In the genomic region with DNA sequence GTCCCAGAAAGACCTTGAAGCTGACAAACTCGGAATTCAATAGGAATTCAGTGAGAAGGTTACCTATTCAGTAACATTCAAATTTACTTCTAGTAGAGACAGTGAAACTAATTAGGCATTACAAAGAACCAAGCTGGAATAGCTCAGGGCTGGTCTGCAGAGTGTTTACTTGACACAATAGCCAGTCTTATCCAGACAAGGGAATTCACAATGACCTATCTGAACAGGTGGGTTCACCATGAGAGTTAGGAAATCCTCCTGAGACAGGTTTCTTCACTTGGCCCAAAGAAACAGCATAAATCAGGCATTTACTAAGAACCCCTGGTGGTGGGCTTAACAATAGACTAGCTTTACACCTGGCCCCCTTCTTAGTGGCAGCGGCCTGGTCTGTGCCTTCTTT, we compare ENCODE assay signal across 10 mouse cellular contexts. TPM values are rescaled to one million over a fixed set of nuclear protein-coding genes. Genes with fewer than 3 reads are reported as not detected.
"Had no signal": no experiment of that assay in that cellular context is flagged by ENCODE, and none has a peak within 500 bp of the region (broad histone marks: within the 10 kb centered on the region; RNA-seq: fewer than 3 reads in every experiment).

No protein-coding gene starts in this region.

RNA-seq across cellular contexts. Expression of a gene that starts 12.5 kb away (rescaled TPM):
- total RNA-seq: neutrophil, adult 5-6 weeks had no signal
- polyA plus RNA-seq: neural tube, embryonic 13.5 days; neural tube, embryonic 14.5 days; neural tube, embryonic 15.5 days; spleen, adult 2 months; testis, adult 2 months had no signal

RNA-seq across cellular contexts. Expression of a gene that starts 29.0 kb away (rescaled TPM):
- total RNA-seq: neutrophil, adult 5-6 weeks had no signal
- polyA plus RNA-seq: thymus, postnatal 0 days had no signal

RNA-seq across cellular contexts. Expression of a gene that starts 47.4 kb away (rescaled TPM):
- total RNA-seq: neutrophil, adult 5-6 weeks had no signal
- polyA plus RNA-seq: neural tube, embryonic 13.5 days; neural tube, embryonic 14.5 days; neural tube, embryonic 15.5 days; small intestine, adult 2 months; spleen, adult 2 months; stomach, embryonic 14.5 days; thymus, adult 2 months had no signal
